In genomic region chr11:99985291-99986092, GRCm38 (mm10) we compare ENCODE assay signal across 9 mouse cellular contexts. TPM values are rescaled to one million over a fixed set of nuclear protein-coding genes. Genes with fewer than 3 reads are reported as not detected.
DNase-seq lines count a peak whose midpoint lies in the region; ATAC-seq and TF ChIP-seq lines count a peak whose summit lies in the region.
"Had no signal": no experiment of that assay in that cellular context is flagged by ENCODE, and none has a peak within 500 bp of the region (broad histone marks: within the 10 kb centered on the region; RNA-seq: fewer than 3 reads in every experiment).

No protein-coding gene starts in this region.

- no peak overlapping the region for H3K27ac ChIP-seq in embryonic facial prominence, embryonic 15.5 days (replicated peaks)
- H3K27ac ChIP-seq: heart, embryonic 15.5 days; macrophage had no signal

- H3K4me2 ChIP-seq in embryonic facial prominence, embryonic 15.5 days (replicated peaks): no peak overlapping the region
- H3K4me2 ChIP-seq: heart, embryonic 15.5 days had no signal

- no peak overlapping the region for H3K9ac ChIP-seq in embryonic facial prominence, embryonic 15.5 days
- H3K9ac ChIP-seq: heart, embryonic 15.5 days had no signal

- DNase-seq in G1E (ENCODE audit: low spot score): no peak
- DNase-seq in layer of hippocampus, postnatal 36 days: peak; percentile 27 to 41
- peak; percentile 79 for DNase-seq in skeletal muscle tissue, adult 2 months (ENCODE audit: low read depth, low spot score)
- no peak for DNase-seq in ovary, postnatal 36 days (ENCODE audit: low spot score)
- no peak for DNase-seq in lung, adult 18-20 months

- H3K9me3 ChIP-seq in G1E (replicated peaks): peaks cover 69% of the 10 kb centered on the region
- no peaks in the 10 kb centered on the region for H3K9me3 ChIP-seq in embryonic facial prominence, embryonic 15.5 days (replicated peaks)
- H3K9me3 ChIP-seq: heart, embryonic 15.5 days had no signal

- H3K4me1 ChIP-seq in G1E (ENCODE audit: insufficient read depth, low read depth, low read length): no peaks in the 10 kb centered on the region; the same call in 1 of the 2 replicates
- H3K4me1 ChIP-seq in embryonic facial prominence, embryonic 15.5 days: no peaks in the 10 kb centered on the region
- H3K4me1 ChIP-seq: heart, embryonic 15.5 days had no signal

- ATAC-seq in G1E (ENCODE audit: extremely low read depth, insufficient number of reproducible peaks, low FRiP score, poor library complexity, severe bottlenecking): no peak
- ATAC-seq in embryonic facial prominence, embryonic 15.5 days (ENCODE audit: insufficient number of reproducible peaks, low FRiP score, low TSS enrichment, low read depth): peak; percentile 15; the same call in 1 of the 2 replicates

- H3K79me2 ChIP-seq in C2C12 (ENCODE audit: control insufficient read depth, insufficient read depth): no peaks in the 10 kb centered on the region

- H3ac ChIP-seq in C2C12 (ENCODE audit: control insufficient read depth, insufficient read length, low read depth): peak overlapping the region; percentile 31

- H3K4me3 ChIP-seq in C2C12 (ENCODE audit: insufficient read depth, poor library complexity, severe bottlenecking) (no peak overlapping the region), G1E (ENCODE audit: low read depth, low read length) (peak overlapping the region; percentile 36; the same call in 1 of the 2 replicates)
- no peak overlapping the region for H3K4me3 ChIP-seq in embryonic facial prominence, embryonic 15.5 days (replicated peaks)
- H3K4me3 ChIP-seq: heart, embryonic 15.5 days had no signal

- 75% methylated on average over 20 of the region's 20 CpGs for WGBS in embryonic facial prominence, embryonic 15.5 days

- H3K79me3 ChIP-seq in C2C12 (ENCODE audit: low read depth): no peaks in the 10 kb centered on the region

- H3K27me3 ChIP-seq in C2C12 (ENCODE audit: control insufficient read depth, insufficient read depth, insufficient read length): peaks cover 39% of the 10 kb centered on the region
- H3K27me3 ChIP-seq in G1E (ENCODE audit: insufficient read depth, low read length): no peaks in the 10 kb centered on the region
- H3K27me3 ChIP-seq in embryonic facial prominence, embryonic 15.5 days: no peaks in the 10 kb centered on the region; the same call in 1 of the 2 replicates

- TF ChIP-seq CTCF in C2C12 (IDR thresholded peaks at IDR 0.05; ENCODE audit: control insufficient read depth, insufficient read depth, insufficient read length) (no peak), G1E (IDR thresholded peaks at IDR 0.05; ENCODE audit: low read depth, low read length) (no peak)

- no peaks in the 10 kb centered on the region for H3K36me3 ChIP-seq in C2C12 (ENCODE audit: control insufficient read depth, insufficient read depth)
- no peaks in the 10 kb centered on the region for H3K36me3 ChIP-seq in G1E (replicated peaks)
- no peaks in the 10 kb centered on the region for H3K36me3 ChIP-seq in embryonic facial prominence, embryonic 15.5 days
- H3K36me3 ChIP-seq: heart, embryonic 15.5 days had no signal

TF ChIP-seq in C2C12, 6 proteins besides CTCF, POLR2A, EP300 and RAD21:
- no peak for TF ChIP-seq CEBPB (IDR thresholded peaks at IDR 0.05; ENCODE audit: low read depth)
- peak; percentile 90 for TF ChIP-seq MYOD1 (IDR thresholded peaks at IDR 0.05; ENCODE audit: control insufficient read depth, insufficient read length, low read depth)

RNA-seq across cellular contexts. Expression of gene Krtap16-1, which starts 0.9 kb away (rescaled TPM):
- polyA plus RNA-seq in C2C12 (2012; fragmentation: generic; extraction: Trizol) (not detected), G1E (2012) (not detected in 2 replicates)
- total RNA-seq in G1E (2014; fragmentation: Nextera tagmentation) (not detected in 2 replicates), G1E (2017) (0.06 and 0.11 TPM in 2 replicates)
- polyA plus RNA-seq in embryonic facial prominence, embryonic 15.5 days (2015; fragmentation: Nextera tagmentation; extraction: Ambion mirVana): 3.8 and 5.7 TPM in 2 replicates
- total RNA-seq in layer of hippocampus, postnatal 36 days (2021): not detected
- polyA plus RNA-seq: heart, embryonic 15.5 days; macrophage had no signal

RNA-seq across cellular contexts. Expression of gene Krtap29-1, which starts 6.6 kb away (rescaled TPM):
- not detected for polyA plus RNA-seq in C2C12 (2012; fragmentation: generic; extraction: Trizol)
- not detected in 2 replicates for total RNA-seq in G1E (2014; fragmentation: Nextera tagmentation)
- not detected in 2 replicates for total RNA-seq in G1E (2017)
- not detected in 2 replicates for polyA plus RNA-seq in G1E (2012)
- polyA plus RNA-seq in embryonic facial prominence, embryonic 15.5 days (2015; fragmentation: Nextera tagmentation; extraction: Ambion mirVana): 0.38 TPM in 1 of 2 replicates, not detected in the other
- total RNA-seq in layer of hippocampus, postnatal 36 days (2021): not detected
- polyA plus RNA-seq: heart, embryonic 15.5 days; macrophage had no signal

RNA-seq across cellular contexts. Expression of gene Krtap17-1, which starts 8.3 kb away (rescaled TPM):
- polyA plus RNA-seq in C2C12 (2012; fragmentation: generic; extraction: Trizol) (not detected), G1E (2012) (not detected in 2 replicates)
- total RNA-seq in G1E (2014; fragmentation: Nextera tagmentation) (not detected in 2 replicates), G1E (2017) (not detected in 2 replicates)
- polyA plus RNA-seq in embryonic facial prominence, embryonic 15.5 days (2015; fragmentation: Nextera tagmentation; extraction: Ambion mirVana): 4.9 and 9.8 TPM in 2 replicates
- not detected for total RNA-seq in layer of hippocampus, postnatal 36 days (2021)
- polyA plus RNA-seq: heart, embryonic 15.5 days; macrophage had no signal

RNA-seq across cellular contexts. Expression of gene Krt33a, which starts 30.5 kb away (rescaled TPM):
- polyA plus RNA-seq in C2C12 (2012; fragmentation: generic; extraction: Trizol) (0.02 TPM), G1E (2012) (not detected in 2 replicates)
- total RNA-seq in G1E (2014; fragmentation: Nextera tagmentation) (not detected in 2 replicates), G1E (2017) (not detected in 2 replicates)
- polyA plus RNA-seq in embryonic facial prominence, embryonic 15.5 days (2015; fragmentation: Nextera tagmentation; extraction: Ambion mirVana): 6.0 and 11.3 TPM in 2 replicates
- not detected for total RNA-seq in layer of hippocampus, postnatal 36 days (2021)
- polyA plus RNA-seq: heart, embryonic 15.5 days; macrophage had no signal

RNA-seq across cellular contexts. Expression of gene Krtap9-5, which starts 37.2 kb away (rescaled TPM):
- not detected for polyA plus RNA-seq in C2C12 (2012; fragmentation: generic; extraction: Trizol)
- total RNA-seq in G1E (2014; fragmentation: Nextera tagmentation): not detected in 2 replicates
- not detected in 2 replicates for total RNA-seq in G1E (2017)
- not detected in 2 replicates for polyA plus RNA-seq in G1E (2012)
- polyA plus RNA-seq in embryonic facial prominence, embryonic 15.5 days (2015; fragmentation: Nextera tagmentation; extraction: Ambion mirVana): not detected in 2 replicates
- not detected for total RNA-seq in layer of hippocampus, postnatal 36 days (2021)
- polyA plus RNA-seq: heart, embryonic 15.5 days; macrophage had no signal

Comparison
In these comparisons a context has a peak if more than half of its experiments do, and no peak if none do; other contexts are left out.
1. DNase-seq: peak in layer of hippocampus, postnatal 36 days (2 of 2) and skeletal muscle tissue, adult 2 months (single experiment); none in G1E (single experiment), ovary, postnatal 36 days (single experiment) and lung, adult 18-20 months (0 of 2).